Mouse (Mus musculus): ENCODE data around the gene Olfr612.
"Not testable (repeated sequence)": the region's sequence is repeated elsewhere in the genome, so short reads cannot be mapped to it uniquely, and the experiment has no call there.

The Olfr612 gene

DNA sequence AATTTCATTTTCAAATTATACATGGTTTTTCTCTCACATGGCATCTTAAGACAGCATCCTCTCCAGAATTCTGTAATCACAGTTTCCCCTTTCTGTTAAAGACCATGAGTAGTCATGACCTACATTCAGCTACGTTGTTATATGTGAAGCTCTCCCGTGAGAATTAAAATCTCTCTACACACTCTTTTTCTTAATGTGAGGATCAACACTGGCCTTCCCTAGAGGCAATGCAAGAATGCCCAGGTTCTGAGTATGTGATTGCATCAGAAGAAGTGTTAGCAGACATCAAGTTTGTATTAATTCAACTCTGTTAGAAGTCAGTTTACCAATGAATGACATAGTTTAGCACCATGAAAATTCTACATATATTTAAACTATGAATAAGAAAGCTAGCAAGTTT lies at the start of gene Olfr612:
Gene Olfr612 (minus strand): TSS at position 101 of the 400 bp plus-strand sequence.
- not testable (repeated sequence) for DNase-seq (ENCODE audit: low read depth, low spot score)

DNA sequence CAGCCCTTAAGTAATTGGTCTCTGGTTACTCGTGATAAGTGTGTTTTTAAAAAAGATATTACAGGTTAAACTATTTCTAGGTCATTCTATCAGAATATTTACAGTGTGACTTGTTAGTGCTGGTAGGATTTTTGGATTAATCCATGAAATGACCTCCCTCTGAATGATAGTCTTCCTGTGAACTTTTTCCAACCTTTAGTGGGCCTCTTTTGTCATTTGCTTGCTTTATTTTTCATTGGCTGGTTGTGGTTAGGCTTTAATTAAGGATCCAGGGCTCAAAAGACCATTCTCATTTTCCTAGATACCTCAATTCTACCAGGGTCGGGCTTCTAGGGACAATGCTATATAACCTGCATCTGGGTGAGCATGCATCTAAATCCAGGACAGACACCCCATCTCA lies 47.3 kb upstream of the Olfr612 start, which contains the start of gene Olfr618:
Gene Olfr618 (plus strand): TSS at position 301 of the 400 bp plus-strand sequence.
- no peak for DNase-seq (ENCODE audit: low read depth, low spot score)

DNA sequence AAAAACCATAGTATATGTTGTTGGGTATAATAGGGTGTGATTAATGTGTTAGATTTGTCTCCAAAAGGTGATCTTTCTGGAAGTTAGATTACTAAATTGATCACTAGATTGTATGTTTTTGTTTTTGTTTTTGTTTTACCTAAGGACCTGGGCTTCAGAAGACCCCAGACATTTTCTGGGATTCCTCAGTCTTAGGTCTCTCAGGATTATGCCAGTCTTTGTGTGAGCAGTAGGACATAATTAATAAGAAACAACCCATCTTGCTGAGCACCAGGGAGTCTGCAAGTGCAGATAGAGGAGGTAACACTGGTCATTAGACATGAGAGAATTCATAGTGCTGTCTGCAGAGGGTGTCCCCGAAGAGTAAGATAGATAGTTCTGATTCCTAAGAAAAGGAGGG lies 30.2 kb upstream of the Olfr612 start, which contains the start of gene Olfr617:
Gene Olfr617 (plus strand): TSS at position 301 of the 400 bp plus-strand sequence.
- no peak for DNase-seq (ENCODE audit: low read depth, low spot score)

DNA sequence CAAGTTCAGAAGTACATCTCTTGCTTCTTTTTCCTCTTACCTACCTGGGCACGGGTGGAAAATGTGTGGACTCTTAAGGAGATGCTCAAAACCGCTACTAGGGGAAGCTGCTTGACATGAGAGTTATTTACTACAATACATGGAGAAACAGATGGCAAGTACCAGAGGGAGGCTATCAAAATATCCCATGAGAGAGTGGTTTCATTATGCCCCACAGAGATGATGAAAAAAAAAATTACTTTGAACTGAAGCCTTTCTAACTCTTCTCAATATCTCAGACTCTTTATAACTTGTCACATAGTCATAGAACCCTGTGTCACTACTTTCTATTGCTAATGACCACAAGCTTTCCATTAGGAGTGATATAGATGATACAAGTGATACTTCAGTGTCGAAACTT lies 26.5 kb upstream of the Olfr612 start, which contains the start of gene Olfr616:
Gene Olfr616 (minus strand): TSS at position 101 of the 400 bp plus-strand sequence.
- DNase-seq (ENCODE audit: low read depth, low spot score), result no peak

DNA sequence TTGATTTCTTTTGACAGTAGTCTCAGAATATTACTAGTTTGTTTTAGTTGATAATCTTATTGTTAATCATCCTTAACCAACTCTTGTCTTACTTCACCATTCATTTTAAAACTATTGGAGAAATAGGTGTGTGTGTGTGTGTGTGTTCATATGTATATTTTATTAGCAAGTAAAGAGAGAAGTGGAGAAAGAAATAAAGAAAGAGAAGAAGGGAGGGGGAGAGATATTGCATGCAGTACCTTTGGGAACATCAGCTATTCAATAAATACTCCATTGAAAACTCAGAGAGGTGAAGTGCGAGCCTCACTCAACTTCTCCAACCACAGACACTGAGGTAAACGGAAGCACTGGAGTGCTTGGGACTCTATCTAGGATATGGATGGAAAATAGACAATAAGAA lies 13.3 kb upstream of the Olfr612 start, which contains the start of gene Olfr615:
Gene Olfr615 (plus strand): TSS at position 301 of the 400 bp plus-strand sequence.
- DNase-seq (ENCODE audit: low read depth, low spot score), result no peak

DNA sequence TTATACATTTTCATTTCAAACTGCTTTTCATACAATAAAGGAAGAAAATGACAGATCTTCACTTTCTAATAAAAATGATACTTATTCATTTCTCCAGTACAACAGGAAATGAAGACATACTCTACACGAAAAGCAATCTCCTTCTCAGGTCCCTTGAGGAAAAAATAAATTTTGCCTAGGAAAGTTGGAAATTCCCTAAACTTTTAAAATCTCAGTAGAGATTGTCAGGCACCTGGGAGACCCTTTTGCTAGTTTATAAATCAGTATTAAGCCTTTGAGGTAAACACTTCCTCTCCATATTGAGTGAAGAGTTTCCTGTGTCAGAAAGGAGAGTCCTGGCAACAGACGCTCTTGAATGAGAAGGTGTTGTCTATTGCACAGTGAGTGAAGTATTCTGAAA lies 5.3 kb upstream of the Olfr612 start, which contains the start of gene Olfr613:
Gene Olfr613 (plus strand): TSS at position 301 of the 400 bp plus-strand sequence.
- no peak for DNase-seq (ENCODE audit: low read depth, low spot score)

DNA sequence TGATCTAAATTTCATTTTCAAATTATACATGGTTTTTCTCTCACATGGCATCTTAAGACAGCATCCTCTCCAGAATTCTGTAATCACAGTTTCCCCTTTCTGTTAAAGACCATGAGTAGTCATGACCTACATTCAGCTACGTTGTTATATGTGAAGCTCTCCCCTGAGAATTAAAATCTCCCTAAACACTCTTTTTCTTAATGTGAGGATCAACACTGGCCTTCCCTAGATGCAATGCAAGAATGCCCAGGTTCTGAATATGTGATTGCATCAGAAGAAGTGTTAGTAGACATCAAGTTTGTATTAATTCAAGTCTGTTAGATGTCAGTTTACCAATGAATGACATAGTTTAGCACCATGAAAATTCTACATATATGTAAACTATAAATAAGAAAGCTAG lies 21.8 kb downstream of the Olfr612 start, which contains the start of gene Olfr611:
Gene Olfr611 (minus strand): TSS at position 101 of the 400 bp plus-strand sequence.
- not testable (repeated sequence) for DNase-seq (ENCODE audit: low read depth, low spot score)

DNA sequence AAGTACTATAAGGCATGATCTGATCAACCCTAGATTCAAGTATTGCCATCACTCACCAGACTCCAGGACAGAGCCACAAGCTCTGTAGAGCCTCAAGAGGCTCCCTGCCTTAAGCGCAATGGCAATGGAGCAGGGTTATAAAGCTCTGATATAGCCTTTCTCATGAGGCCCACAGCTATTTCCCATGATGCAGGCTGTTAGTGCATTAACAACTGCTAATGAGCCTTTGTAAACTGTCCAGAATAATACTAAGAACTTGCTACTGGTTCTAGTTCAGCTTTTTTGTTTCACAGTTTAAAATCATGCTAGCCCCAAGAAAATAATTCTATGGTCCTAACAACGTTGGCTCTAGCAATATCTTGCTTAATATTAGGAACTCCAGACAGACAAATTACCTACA lies 30.5 kb downstream of the Olfr612 start, which contains the start of gene Olfr610:
Gene Olfr610 (minus strand): TSS at position 101 of the 400 bp plus-strand sequence.
- no peak for DNase-seq (ENCODE audit: low read depth, low spot score)

DNA sequence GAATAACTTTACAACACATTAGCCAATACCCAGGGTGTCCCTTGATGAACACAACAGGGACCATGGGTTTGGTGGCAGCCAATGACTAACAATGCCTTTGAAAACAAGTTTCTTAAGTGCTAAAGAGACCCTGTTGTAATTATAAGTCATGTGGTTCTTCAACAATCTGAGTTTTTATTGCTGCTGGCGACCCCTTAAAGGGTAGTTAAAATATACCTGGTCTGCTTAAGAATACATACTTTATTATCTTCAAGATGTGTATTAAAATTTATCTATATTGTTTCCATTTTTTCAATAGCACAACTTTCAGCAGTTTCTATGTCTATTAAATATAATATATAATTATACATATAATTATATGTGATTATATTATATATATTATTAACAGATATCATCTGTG lies 44.6 kb downstream of the Olfr612 start, which contains the start of gene Olfr609:
Gene Olfr609 (minus strand): TSS at position 101 of the 400 bp plus-strand sequence.
- DNase-seq (ENCODE audit: low read depth, low spot score), result no peak
